Mouse (Mus musculus): ENCODE measurements around the gene Ccdc159. TPM values are rescaled to one million over a fixed set of nuclear protein-coding genes. Genes with fewer than 3 reads are reported as not detected.

Ccdc159 gene
- total and polyA plus RNA-seq, 2 experiments from 2014 or later: 5.2 to 6.6 TPM

GRCm38 (mm10) chr9:21960135-21960534, 32.9 kb downstream of the Ccdc159 start:
- TF ChIP-seq CTCF (IDR thresholded peaks at IDR 0.05): no peak
- Histone ChIP-seq H3K27ac (ENCODE audit: low read depth, low read length) (no peak overlapping the region), H3K4me3 (ENCODE audit: low read depth, low read length) (no peak overlapping the region), H3K9me3 (ENCODE audit: low read length) (no peaks in the 10 kb centered on the region), H3K27me3 (ENCODE audit: insufficient read depth, low read length) (peaks cover 23% of the 10 kb centered on the region), H3K36me3 (ENCODE audit: insufficient read depth, low read length) (no peaks in the 10 kb centered on the region; the same call in 1 of the 2 replicates), H3K4me2 (ENCODE audit: low read depth, low read length, poor library complexity, severe bottlenecking) (no peak overlapping the region), H3K9ac (replicated peaks; ENCODE audit: low read length, poor library complexity, severe bottlenecking) (no peak overlapping the region), H3K4me1 (ENCODE audit: insufficient read depth, low read length) (peaks cover 19% of the 10 kb centered on the region; the same call in 1 of the 2 replicates)
- no peak for ATAC-seq (ENCODE audit: low FRiP score)
- WGBS: 62% methylated on average over 9 of the region's 9 CpGs
- no peak for DNase-seq (ENCODE audit: low spot score)

DNA sequence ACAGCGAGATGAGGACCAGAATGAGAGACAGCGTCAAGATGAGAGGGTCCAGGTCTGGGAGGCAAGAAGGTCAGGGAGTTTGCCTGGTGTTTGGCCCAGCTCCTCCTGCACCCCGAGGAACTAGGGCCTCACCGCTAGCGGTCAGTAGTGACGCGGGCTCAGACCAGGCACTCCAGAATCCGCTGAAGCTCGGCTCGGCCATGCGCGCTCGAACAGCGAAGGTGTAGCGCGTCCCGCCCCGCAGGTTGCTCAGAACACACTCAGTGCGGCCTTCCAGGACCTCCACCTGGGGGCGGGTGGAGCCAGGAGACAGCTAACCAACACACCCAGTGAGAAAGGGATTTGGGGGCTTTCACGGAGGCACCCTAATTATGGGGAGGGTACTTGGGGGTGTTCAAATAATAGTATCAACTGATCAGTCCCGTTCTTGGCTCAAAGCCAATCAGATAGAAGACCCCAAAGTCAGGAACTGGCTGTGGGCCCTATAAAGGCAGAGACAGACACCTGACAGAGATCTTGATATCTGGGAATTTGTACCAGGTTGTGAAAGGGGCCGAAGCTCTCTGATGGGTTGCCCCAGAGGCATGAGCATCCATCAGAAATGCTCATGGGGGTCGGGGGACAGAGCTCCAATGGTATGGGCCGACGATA, 33.4 kb downstream of the Ccdc159 start:
- Histone ChIP-seq H3K9me3 (ENCODE audit: low read length) (no peaks in the 10 kb centered on the region), H3K4me3 (ENCODE audit: low read depth, low read length) (no peak overlapping the region), H3K27ac (ENCODE audit: low read depth, low read length) (no peak overlapping the region), H3K4me1 (ENCODE audit: insufficient read depth, low read length) (peaks cover 19% of the 10 kb centered on the region; the same call in 1 of the 2 replicates), H3K27me3 (ENCODE audit: insufficient read depth, low read length) (peaks cover 23% of the 10 kb centered on the region), H3K36me3 (ENCODE audit: insufficient read depth, low read length) (no peaks in the 10 kb centered on the region; the same call in 1 of the 2 replicates), H3K9ac (replicated peaks; ENCODE audit: low read length, poor library complexity, severe bottlenecking) (no peak overlapping the region), H3K4me2 (ENCODE audit: low read depth, low read length, poor library complexity, severe bottlenecking) (peak overlapping the region; percentile 10; the same call in 1 of the 2 replicates)
- 14% methylated on average over 26 of the region's 26 CpGs for WGBS
- DNase-seq (ENCODE audit: low spot score) (no peak), ATAC-seq (ENCODE audit: low FRiP score) (no peak)
- TF ChIP-seq CTCF (IDR thresholded peaks at IDR 0.05): no peak; the same call in 1 of the 2 replicates

DNA sequence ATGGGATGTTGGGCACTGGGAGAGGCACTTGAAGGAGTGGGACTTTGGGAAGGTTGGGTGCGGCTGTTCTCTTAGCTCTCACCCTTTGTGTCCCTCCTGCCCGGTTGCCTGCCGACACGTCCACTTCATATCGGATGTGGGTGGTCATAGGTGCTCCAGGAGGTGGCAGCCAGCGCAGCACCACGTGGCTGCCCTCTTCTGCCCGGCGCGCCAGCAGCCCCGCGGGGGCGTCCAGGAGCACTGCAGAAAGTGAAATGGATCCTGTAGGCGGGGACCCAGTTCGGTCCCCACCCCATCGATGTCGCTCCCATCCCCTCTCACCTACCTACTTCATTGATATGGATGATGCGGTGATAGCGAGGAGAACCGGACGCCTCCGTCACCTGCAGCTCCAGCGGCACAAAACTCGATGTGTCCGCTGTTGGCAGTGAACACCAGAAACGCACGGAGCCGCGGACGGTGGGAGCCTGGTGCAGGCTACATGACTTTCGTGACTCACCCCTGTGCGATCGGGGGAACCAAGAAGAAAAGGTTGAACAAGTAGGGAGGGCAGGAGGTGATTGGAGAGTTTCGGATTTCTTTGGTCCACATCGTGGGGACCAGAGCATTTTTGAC, 34.2 kb downstream of the Ccdc159 start:
- Histone ChIP-seq H3K27me3 (ENCODE audit: insufficient read depth, low read length) (peaks cover 23% of the 10 kb centered on the region), H3K9ac (replicated peaks; ENCODE audit: low read length, poor library complexity, severe bottlenecking) (no peak overlapping the region), H3K4me1 (ENCODE audit: insufficient read depth, low read length) (peaks cover 16% of the 10 kb centered on the region; the same call in 1 of the 2 replicates), H3K4me2 (ENCODE audit: low read depth, low read length, poor library complexity, severe bottlenecking) (peak overlapping the region; percentile 74), H3K36me3 (ENCODE audit: insufficient read depth, low read length) (no peaks in the 10 kb centered on the region; the same call in 1 of the 2 replicates), H3K27ac (ENCODE audit: low read depth, low read length) (no peak overlapping the region), H3K9me3 (ENCODE audit: low read length) (no peaks in the 10 kb centered on the region), H3K4me3 (ENCODE audit: low read depth, low read length) (peak overlapping the region; percentile 35)
- DNase-seq (ENCODE audit: low spot score) (no peak), ATAC-seq (ENCODE audit: low FRiP score) (no peak)
- no peak for TF ChIP-seq CTCF (IDR thresholded peaks at IDR 0.05)
- WGBS: 2% methylated on average over 35 of the region's 35 CpGs

DNA sequence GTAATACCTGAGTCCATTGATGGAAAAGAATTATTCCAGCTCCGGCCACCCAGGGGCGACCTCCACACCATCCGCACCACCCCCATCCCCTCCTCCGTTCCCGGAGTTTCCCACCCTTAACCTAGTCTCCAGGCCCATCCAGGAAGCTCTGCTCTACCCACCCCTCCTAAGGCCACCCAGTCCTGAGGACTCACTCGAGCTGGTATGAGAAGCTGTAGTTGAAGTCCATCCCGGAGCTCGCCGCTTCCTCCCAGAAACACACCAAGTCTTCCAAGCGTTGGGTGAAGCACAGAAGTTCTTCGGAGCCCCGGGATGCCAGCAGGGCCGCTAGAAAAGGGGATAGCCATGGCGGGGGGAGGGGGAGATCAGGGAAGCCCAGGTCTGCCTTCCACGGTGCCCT, 34.7 kb downstream of the Ccdc159 start:
- peaks cover 23% of the 10 kb centered on the region for H3K27me3 ChIP-seq (ENCODE audit: insufficient read depth, low read length)

DNA sequence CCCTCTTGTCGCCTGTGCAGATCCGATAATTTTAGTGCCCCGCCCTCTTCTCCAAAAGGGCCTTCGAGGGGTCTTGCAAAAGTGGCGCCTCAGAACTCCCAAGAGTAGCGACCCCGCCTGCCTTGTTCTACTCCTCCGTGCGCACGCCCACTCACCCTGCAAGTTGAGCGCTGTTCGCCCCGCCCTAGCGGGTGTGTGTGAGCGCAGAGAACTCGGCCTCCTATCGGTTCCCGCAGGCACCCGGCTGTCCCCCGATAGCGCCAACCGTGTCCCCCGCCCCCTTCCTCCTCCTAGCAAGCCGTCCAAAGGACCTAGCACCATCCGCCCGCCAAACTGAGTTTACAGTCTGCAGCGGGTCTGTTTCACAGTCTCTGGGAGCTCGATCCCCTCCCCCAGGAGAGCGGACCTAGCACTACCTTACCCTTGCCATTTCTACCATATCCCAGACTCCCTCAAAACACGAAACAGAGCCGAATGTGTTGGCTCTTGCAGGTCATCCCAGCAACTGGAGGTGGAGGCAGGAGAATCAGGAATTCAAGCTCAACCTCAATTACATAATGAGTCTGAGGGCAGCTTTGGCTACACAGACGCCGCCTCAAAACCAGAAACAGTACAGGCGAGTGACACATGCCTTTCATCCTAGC, 35.3 kb downstream of the Ccdc159 start:
- peak overlapping the region; percentile 74 for H3K4me2 ChIP-seq (ENCODE audit: low read depth, low read length, poor library complexity, severe bottlenecking)
- peak; percentile 20; the same call in 1 of the 2 replicates for TF ChIP-seq CTCF (IDR thresholded peaks at IDR 0.05)
- H3K9ac ChIP-seq (replicated peaks; ENCODE audit: low read length, poor library complexity, severe bottlenecking): no peak overlapping the region
- H3K27me3 ChIP-seq (ENCODE audit: insufficient read depth, low read length): peaks cover 23% of the 10 kb centered on the region
- DNase-seq (ENCODE audit: low spot score) (no peak), ATAC-seq (ENCODE audit: low FRiP score) (peak; percentile 35; the same call in 1 of the 2 replicates)
- H3K27ac ChIP-seq (ENCODE audit: low read depth, low read length): no peak overlapping the region
- H3K4me1 ChIP-seq (ENCODE audit: insufficient read depth, low read length): peaks cover 13% of the 10 kb centered on the region; the same call in 1 of the 2 replicates
- peak overlapping the region; percentile 35 for H3K4me3 ChIP-seq (ENCODE audit: low read depth, low read length)
- 4% methylated on average over 34 of the region's 34 CpGs for WGBS
- no peaks in the 10 kb centered on the region; the same call in 1 of the 2 replicates for H3K36me3 ChIP-seq (ENCODE audit: insufficient read depth, low read length)
- no peaks in the 10 kb centered on the region for H3K9me3 ChIP-seq (ENCODE audit: low read length)

More for the DNA sequence above, 34.7 kb downstream of the Ccdc159 start:
- peak overlapping the region; percentile 35 for H3K4me3 ChIP-seq (ENCODE audit: low read depth, low read length)
- WGBS: 0% methylated on average over 13 of the region's 15 CpGs
- no peak overlapping the region for H3K9ac ChIP-seq (replicated peaks; ENCODE audit: low read length, poor library complexity, severe bottlenecking)
- peak overlapping the region; percentile 74 for H3K4me2 ChIP-seq (ENCODE audit: low read depth, low read length, poor library complexity, severe bottlenecking)
- DNase-seq (ENCODE audit: low spot score) (no peak), ATAC-seq (ENCODE audit: low FRiP score) (no peak)
- H3K36me3 ChIP-seq (ENCODE audit: insufficient read depth, low read length): no peaks in the 10 kb centered on the region; the same call in 1 of the 2 replicates
- TF ChIP-seq CTCF (IDR thresholded peaks at IDR 0.05): 0 out of 2 replicates have a peak, but pooled peaks have one; percentile 33
- H3K27ac ChIP-seq (ENCODE audit: low read depth, low read length): no peak overlapping the region
- H3K4me1 ChIP-seq (ENCODE audit: insufficient read depth, low read length): peaks cover 13% of the 10 kb centered on the region; the same call in 1 of the 2 replicates
- no peaks in the 10 kb centered on the region for H3K9me3 ChIP-seq (ENCODE audit: low read length)

Data from midbrain, postnatal 0 days (tissue).